Mouse (Mus musculus) embryonic fibroblast, embryonic 13.5 days (primary cell): ENCODE data around the gene Platr17.

ENCODE experiments used
- CTCF ChIP-seq: IDR thresholded peaks from 2 replicates; pipeline ENCODE4 v1.5.1; 2011; ENCODE audit warnings: mild to moderate bottlenecking, control low read depth, low read length, moderate library complexity, borderline replicate concordance; ENCODE audit not compliant: insufficient read depth
- POLR2A ChIP-seq: IDR thresholded peaks from 2 replicates; pipeline ENCODE4 v1.6.1; 2011; ENCODE audit warnings: low read depth, mild to moderate bottlenecking, control low read depth, low read length, moderate library complexity

DNA sequence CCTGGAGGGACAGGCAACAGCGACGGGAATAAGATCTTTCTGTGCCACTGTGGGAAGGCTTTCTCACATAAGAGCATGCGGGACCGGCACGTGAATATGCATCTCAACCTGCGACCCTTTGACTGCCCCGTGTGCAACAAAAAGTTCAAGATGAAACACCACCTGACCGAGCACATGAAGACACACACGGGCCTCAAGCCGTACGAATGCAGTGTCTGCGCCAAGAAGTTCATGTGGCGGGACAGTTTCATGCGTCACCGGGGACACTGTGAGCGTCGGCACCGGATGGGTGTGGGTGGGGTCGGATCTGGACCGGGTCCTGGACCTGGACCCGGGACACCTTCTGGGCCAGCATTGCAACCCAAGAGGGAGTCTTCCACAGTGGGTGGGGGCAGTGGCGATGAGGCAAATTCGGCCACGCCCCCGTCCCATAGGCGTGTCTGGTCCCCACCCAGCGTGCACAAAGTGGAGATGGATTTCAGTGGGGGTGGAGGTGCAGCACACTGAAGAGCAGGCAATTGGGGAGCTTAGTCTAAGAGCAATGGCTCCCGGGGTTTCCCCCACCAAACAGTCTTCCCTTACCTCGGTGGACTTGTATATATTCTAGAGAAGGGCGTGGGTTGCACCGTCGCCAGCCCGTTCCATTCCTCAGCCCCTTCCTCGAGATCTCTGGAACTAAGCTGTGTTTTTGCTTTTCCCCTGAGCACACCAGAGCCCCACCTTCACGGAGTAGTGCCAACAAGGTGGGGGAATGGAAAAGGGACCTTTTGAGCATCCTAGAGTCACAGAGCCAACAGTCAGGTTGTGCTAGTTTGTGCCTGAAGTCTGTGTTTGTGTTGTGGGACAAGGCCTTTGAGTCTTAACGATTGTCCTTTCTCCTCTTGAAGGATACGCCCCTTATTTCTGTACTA lies 13.6 kb downstream of the Platr17 start:
- TF ChIP-seq CTCF (no peak), POLR2A (0 out of 2 replicates have a peak, but pooled peaks have one; percentile 10)
